Mouse (Mus musculus) c-Kit-positive CD71-negative TER-119-negative erythroid progenitor cells, embryonic 14.5 days (primary cell): ENCODE measurements at regions not wholly inside any gene's neighbourhood (a gene's known extent, or its start where the extent isn't known, plus 50 kb on each side); places are given as distances from the start of the nearest gene placed in this dataset.

ENCODE experiments used
- DNase-seq: peaks from one replicate; pipeline ENCODE4 v3.0.0-alpha.2; 2013; ENCODE audit warnings: low read depth

GRCm38 (mm10) chr12:26143411-26143810 lies 271.6 kb downstream of the Rnf144a start:
- no peak for DNase-seq

- DNase-seq: no peak
These were observed 284.2 kb downstream of the Rnf144a start for GRCm38 (mm10) chr12:26130811-26131210.

GRCm38 (mm10) chr12:26130011-26130410 lies 285.0 kb downstream of the Rnf144a start:
- DNase-seq: no peak

- DNase-seq: no peak
These were observed 285.5 kb downstream of the Rnf144a start for GRCm38 (mm10) chr12:26129511-26129910.

- no peak for DNase-seq
These were observed 286.2 kb downstream of the Rnf144a start for GRCm38 (mm10) chr12:26128851-26129250.

GRCm38 (mm10) chr12:26126260-26126659 lies 288.8 kb downstream of the Rnf144a start:
- no peak for DNase-seq

- no peak for DNase-seq
These were observed 290.8 kb downstream of the Rnf144a start for GRCm38 (mm10) chr12:26124211-26124610.

- no peak for DNase-seq
These were observed 299.6 kb downstream of the Rnf144a start for GRCm38 (mm10) chr12:26115339-26115912.

- no peak for DNase-seq
These were observed 302.7 kb downstream of the Rnf144a start for GRCm38 (mm10) chr12:26112166-26113019.

- no peak for DNase-seq
These were observed 305.2 kb downstream of the Rnf144a start for GRCm38 (mm10) chr12:26109866-26110265.

- DNase-seq: no peak
These were observed 310.7 kb downstream of the Rnf144a start for GRCm38 (mm10) chr12:26104372-26104771.

- DNase-seq: no peak
These were observed 312.7 kb downstream of the Rnf144a start for GRCm38 (mm10) chr12:26102384-26102783.

GRCm38 (mm10) chr12:26100140-26100539 lies 314.9 kb downstream of the Rnf144a start:
- no peak for DNase-seq

GRCm38 (mm10) chr12:26099176-26099575 lies 315.9 kb downstream of the Rnf144a start:
- no peak for DNase-seq

GRCm38 (mm10) chr12:26092311-26092710 lies 322.7 kb downstream of the Rnf144a start:
- no peak for DNase-seq

GRCm38 (mm10) chr12:26091865-26092264 lies 323.2 kb downstream of the Rnf144a start:
- DNase-seq: no peak

GRCm38 (mm10) chr12:26088389-26088788 lies 326.7 kb downstream of the Rnf144a start:
- DNase-seq: no peak

- no peak for DNase-seq
These were observed 328.1 kb downstream of the Rnf144a start for GRCm38 (mm10) chr12:26086923-26087322.

- no peak for DNase-seq
These were observed 328.6 kb downstream of the Rnf144a start for GRCm38 (mm10) chr12:26086414-26086813.

- no peak for DNase-seq
These were observed 335.9 kb downstream of the Rnf144a start for GRCm38 (mm10) chr12:26079061-26079625.

- no peak for DNase-seq
These were observed 339.3 kb downstream of the Rnf144a start for GRCm38 (mm10) chr12:26075638-26076254.

- DNase-seq: no peak
These were observed 342.9 kb downstream of the Rnf144a start for GRCm38 (mm10) chr12:26072180-26072579.

GRCm38 (mm10) chr12:26071610-26072009 lies 343.4 kb downstream of the Rnf144a start:
- DNase-seq: peak; percentile 47
